Mouse (Mus musculus): ENCODE data around the gene Alox5.

Gene Alox5

GRCm38 (mm10) chr6:116385194-116386044, 75.6 kb downstream of the Alox5 start:
- DNase-seq (ENCODE audit: low spot score): no peak

GRCm38 (mm10) chr6:116383582-116383981, 77.4 kb downstream of the Alox5 start:
- DNase-seq (ENCODE audit: low spot score): no peak

GRCm38 (mm10) chr6:116381605-116382004, 79.4 kb downstream of the Alox5 start:
- no peak for DNase-seq (ENCODE audit: low spot score)

GRCm38 (mm10) chr6:116380157-116380556, 80.8 kb downstream of the Alox5 start:
- no peak for DNase-seq (ENCODE audit: low spot score)

- DNase-seq (ENCODE audit: low spot score): no peak
Measured at GRCm38 (mm10) chr6:116378892-116379291, 82.1 kb downstream of the Alox5 start.

DNA sequence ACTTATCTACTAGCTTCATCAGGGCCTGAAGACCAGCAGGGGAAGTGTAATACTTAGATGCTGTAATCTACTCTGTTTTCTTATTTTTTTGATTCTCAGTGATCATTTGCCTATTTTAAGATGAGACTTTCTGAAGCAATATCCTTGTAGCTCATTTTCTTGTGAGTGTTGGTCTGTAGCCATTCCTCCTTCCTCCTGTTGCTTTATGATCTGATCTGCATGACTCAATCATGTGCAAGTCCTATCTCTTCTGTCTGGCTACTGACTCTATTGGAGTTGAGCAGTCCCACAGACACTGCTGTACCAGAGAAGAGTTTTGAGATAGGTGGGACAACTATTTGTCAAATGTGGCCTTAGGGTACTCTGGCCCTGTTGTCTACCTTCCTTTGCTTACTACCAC, 86.4 kb downstream of the Alox5 start:
- no peak for DNase-seq (ENCODE audit: low spot score)

DNA sequence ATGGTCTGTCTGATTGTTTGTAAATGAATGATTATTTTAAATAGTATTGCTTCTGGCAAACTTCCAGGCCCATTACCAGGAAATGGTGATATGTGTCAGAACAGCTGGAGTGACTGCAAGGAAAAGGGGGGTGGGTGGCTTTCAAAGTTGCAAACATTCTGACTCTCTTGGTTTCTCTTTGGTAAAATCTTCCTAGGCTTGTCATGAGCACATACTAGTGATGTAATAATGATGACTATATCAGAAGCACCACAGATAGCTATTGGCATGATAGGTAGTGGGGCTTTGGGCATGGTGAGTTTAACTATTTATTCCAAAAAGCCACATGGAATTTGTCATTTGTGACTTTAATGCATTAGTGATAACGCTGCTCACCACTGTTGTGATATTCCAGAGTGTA, 86.8 kb downstream of the Alox5 start:
- no peak for DNase-seq (ENCODE audit: low spot score)

- DNase-seq (ENCODE audit: low spot score): no peak
Measured at GRCm38 (mm10) chr6:116371500-116371899, 89.5 kb downstream of the Alox5 start.

DNA sequence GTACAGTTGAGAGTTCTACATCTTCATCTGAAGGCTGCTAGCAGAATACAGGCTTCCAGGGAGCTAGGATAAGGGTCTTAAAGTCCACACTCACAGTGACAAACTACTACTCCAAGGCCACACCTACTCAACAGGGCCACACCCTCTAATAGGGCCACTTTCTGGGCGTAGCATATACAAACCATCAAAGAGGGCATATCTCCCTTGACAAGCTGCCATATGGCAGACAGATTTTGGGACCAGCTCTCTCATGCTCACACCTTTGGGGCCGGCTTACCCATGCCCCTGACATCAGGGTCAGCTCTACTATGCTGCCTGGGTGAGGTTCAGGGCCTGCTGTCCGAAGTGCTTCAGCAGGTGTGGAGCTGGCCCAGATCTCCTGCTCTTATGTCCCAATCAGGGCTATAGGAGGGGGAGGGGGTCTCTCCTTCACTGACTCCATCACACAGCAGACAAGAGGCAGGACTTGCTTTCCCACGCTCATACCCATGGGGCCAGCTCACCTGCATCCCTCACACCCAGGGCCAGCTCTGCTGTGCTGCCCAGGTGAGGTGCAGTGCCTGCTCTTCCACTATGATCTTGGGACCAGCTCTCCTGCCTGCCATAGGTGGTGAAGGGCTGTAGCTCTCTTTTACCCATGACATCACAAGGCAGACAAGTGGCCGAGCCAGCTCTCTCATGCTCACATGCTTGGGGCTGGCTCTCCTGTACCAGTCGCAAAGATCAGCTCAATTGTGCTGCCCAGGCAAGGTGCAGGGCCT, 90.6 kb downstream of the Alox5 start:
- no peak for DNase-seq (ENCODE audit: low spot score)

GRCm38 (mm10) chr6:116369811-116370210, 91.2 kb downstream of the Alox5 start:
- DNase-seq (ENCODE audit: low spot score): no peak

DNA sequence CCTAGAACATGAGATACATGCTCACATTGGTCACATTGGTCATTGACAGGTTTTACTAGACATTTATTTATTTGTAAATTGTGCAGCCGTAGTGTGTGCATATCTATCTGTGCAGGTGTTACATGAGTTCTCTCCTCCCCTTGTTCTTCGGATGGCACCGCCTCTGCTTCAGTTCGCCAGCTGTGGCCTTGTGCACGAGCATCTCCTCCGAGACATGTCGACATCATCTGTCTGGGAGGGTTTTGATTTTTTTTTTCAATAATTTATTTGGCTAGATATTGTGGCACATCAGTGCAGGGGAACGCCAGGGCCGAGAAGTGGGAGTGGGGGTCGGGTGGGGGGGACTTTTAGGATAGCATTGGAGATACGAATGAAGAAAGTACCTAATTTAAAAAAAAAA, 93.0 kb downstream of the Alox5 start:
- no peak for DNase-seq (ENCODE audit: low spot score)

- no peak for DNase-seq (ENCODE audit: low spot score)
Measured at GRCm38 (mm10) chr6:116361993-116362392, 99.0 kb downstream of the Alox5 start.

DNA sequence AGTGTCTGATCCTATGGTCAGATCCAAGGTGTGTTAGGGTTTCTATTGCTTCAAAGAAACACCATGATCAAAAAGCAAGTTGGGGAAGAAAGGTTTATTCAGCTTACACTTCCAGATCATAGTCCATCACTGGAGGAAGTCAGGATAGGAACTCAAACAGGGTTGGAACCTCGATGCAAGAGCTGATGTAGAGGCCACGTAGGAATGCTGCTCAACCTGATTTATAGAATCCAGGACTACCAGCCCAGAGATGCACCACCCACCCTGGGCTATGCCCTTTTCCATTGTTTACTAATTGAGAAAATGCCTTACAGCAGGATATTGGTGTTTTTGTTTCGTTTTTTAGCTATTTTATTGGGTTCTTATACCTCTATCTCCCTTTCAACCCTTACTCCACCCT, 99.5 kb downstream of the Alox5 start:
- DNase-seq (ENCODE audit: low spot score): no peak
